Mouse (Mus musculus) adipocyte (in vitro differentiated cells): ENCODE results near the gene Emp3.

Experiments used
- DNase-seq: peaks from one replicate; pipeline ENCODE4 v3.0.0-alpha.2; 2016; ENCODE audit warnings: low spot score

Gene Emp3

GRCm38 (mm10) chr7:45870282-45871058, 50.7 kb downstream of the Emp3 start:
- DNase-seq = no peak

DNA sequence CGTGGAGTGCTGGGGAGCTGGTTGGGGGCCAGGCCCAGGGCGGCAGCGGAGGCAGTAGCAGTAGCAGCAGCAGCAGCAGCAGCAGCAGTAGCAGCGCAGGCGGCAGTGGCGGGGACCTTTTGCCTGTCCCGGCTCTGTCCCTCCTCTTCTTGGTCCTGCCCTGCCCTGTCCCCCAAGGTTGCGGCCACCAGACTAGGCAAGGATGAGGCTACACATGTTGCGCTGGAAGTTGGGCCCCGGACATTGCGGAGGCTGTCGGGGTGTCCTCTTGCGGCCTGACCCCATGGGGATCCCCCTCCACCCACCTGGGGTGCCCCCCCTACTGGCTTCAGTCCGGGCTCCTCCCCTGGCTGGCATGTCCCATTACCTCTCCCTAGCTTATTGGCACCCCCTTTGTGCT, 51.4 kb downstream of the Emp3 start:
- no peak for DNase-seq

DNA sequence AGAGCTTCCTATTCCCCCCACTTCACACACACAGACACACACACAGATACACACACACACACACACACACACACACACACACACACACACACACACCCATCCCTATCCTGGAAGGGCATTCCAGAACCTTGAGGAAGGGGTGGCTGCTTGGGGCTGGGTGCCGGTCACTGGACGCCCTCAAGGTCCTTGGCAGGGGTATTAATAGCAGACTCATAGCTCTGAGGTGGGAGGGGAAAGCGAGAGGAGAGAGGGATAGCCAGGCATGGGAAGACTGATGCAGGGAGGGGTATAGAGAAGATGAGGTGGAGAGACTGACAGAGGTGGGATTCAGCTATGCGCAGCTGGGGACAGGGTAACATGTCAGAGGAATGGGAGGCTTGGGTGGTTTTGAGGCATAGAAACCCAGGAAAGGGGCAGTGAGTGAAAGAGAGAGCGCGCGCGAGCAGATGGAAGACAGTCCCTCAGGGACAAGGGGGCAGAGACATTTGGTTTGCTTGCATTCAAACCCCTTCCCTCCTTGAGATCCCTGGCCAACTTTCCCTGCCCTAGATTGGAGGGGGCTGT, 52.0 kb downstream of the Emp3 start:
- DNase-seq = no peak
